Mouse (Mus musculus): ENCODE measurements around the gene Tmprss2. TPM values are rescaled to one million over a fixed set of nuclear protein-coding genes. Genes with fewer than 3 reads are reported as not detected.

The Tmprss2 gene
- total RNA-seq (2015) (not detected in 2 replicates), total RNA-seq (2017) (not detected in 2 replicates)

GRCm38 (mm10) chr16:97610939-97611338 is at the start of gene Tmprss2:
Tmprss2 (minus strand) TSS chr16:97611195.
- ATAC-seq (replicated peaks; ENCODE audit: poor library complexity), result no peak; the same call in 1 of the 2 replicates

- ATAC-seq (replicated peaks; ENCODE audit: poor library complexity), result no peak
Measured at GRCm38 (mm10) chr16:97659225-97659658, 48.2 kb upstream of the Tmprss2 start.

GRCm38 (mm10) chr16:97658481-97658880 is 47.5 kb upstream of the Tmprss2 start:
- ATAC-seq (replicated peaks; ENCODE audit: poor library complexity), result no peak

- ATAC-seq (replicated peaks; ENCODE audit: poor library complexity), result no peak
Measured at GRCm38 (mm10) chr16:97655800-97656199, 44.8 kb upstream of the Tmprss2 start.

- no peak for ATAC-seq (replicated peaks; ENCODE audit: poor library complexity)
Measured at GRCm38 (mm10) chr16:97649522-97650188, 38.7 kb upstream of the Tmprss2 start.

GRCm38 (mm10) chr16:97644681-97645080 is 33.7 kb upstream of the Tmprss2 start:
- no peak for ATAC-seq (replicated peaks; ENCODE audit: poor library complexity)

GRCm38 (mm10) chr16:97639630-97640029 is 28.6 kb upstream of the Tmprss2 start:
- ATAC-seq (replicated peaks; ENCODE audit: poor library complexity), result no peak

- ATAC-seq (replicated peaks; ENCODE audit: poor library complexity), result no peak
Measured at GRCm38 (mm10) chr16:97632880-97633484, 22.0 kb upstream of the Tmprss2 start.

- ATAC-seq (replicated peaks; ENCODE audit: poor library complexity), result no peak
Measured at GRCm38 (mm10) chr16:97623166-97623565, 12.2 kb upstream of the Tmprss2 start.

GRCm38 (mm10) chr16:97622383-97622889 is 11.4 kb upstream of the Tmprss2 start:
- ATAC-seq (replicated peaks; ENCODE audit: poor library complexity), result peak; percentile 50; the same call in 1 of the 2 replicates

GRCm38 (mm10) chr16:97618285-97618684 is 7.3 kb upstream of the Tmprss2 start:
- no peak for ATAC-seq (replicated peaks; ENCODE audit: poor library complexity)

GRCm38 (mm10) chr16:97612009-97612408 is 1.0 kb upstream of the Tmprss2 start:
- no peak for ATAC-seq (replicated peaks; ENCODE audit: poor library complexity)

GRCm38 (mm10) chr16:97610246-97610645 is 749 bp downstream of the Tmprss2 start:
- ATAC-seq (replicated peaks; ENCODE audit: poor library complexity), result no peak

GRCm38 (mm10) chr16:97609676-97610075 is 1.3 kb downstream of the Tmprss2 start:
- ATAC-seq (replicated peaks; ENCODE audit: poor library complexity), result no peak

GRCm38 (mm10) chr16:97607956-97608355 is 3.0 kb downstream of the Tmprss2 start:
- ATAC-seq (replicated peaks; ENCODE audit: poor library complexity), result no peak

GRCm38 (mm10) chr16:97606829-97607228 is 4.2 kb downstream of the Tmprss2 start:
- ATAC-seq (replicated peaks; ENCODE audit: poor library complexity), result no peak

GRCm38 (mm10) chr16:97605957-97606721 is 4.9 kb downstream of the Tmprss2 start:
- no peak for ATAC-seq (replicated peaks; ENCODE audit: poor library complexity)

- no peak for ATAC-seq (replicated peaks; ENCODE audit: poor library complexity)
Measured at GRCm38 (mm10) chr16:97602256-97602655, 8.7 kb downstream of the Tmprss2 start.

- no peak for ATAC-seq (replicated peaks; ENCODE audit: poor library complexity)
Measured at GRCm38 (mm10) chr16:97600591-97600990, 10.4 kb downstream of the Tmprss2 start.

GRCm38 (mm10) chr16:97598046-97598445 is 12.9 kb downstream of the Tmprss2 start:
- ATAC-seq (replicated peaks; ENCODE audit: poor library complexity), result no peak

GRCm38 (mm10) chr16:97593816-97594509 is 17.0 kb downstream of the Tmprss2 start:
- no peak for ATAC-seq (replicated peaks; ENCODE audit: poor library complexity)
